Mouse (Mus musculus): ENCODE data around the gene Atp6ap1. TPM values are rescaled to one million over a fixed set of nuclear protein-coding genes. Genes with fewer than 3 reads are reported as not detected.

The Atp6ap1 gene
- total RNA-seq, 1 experiment: 102 TPM

DNA sequence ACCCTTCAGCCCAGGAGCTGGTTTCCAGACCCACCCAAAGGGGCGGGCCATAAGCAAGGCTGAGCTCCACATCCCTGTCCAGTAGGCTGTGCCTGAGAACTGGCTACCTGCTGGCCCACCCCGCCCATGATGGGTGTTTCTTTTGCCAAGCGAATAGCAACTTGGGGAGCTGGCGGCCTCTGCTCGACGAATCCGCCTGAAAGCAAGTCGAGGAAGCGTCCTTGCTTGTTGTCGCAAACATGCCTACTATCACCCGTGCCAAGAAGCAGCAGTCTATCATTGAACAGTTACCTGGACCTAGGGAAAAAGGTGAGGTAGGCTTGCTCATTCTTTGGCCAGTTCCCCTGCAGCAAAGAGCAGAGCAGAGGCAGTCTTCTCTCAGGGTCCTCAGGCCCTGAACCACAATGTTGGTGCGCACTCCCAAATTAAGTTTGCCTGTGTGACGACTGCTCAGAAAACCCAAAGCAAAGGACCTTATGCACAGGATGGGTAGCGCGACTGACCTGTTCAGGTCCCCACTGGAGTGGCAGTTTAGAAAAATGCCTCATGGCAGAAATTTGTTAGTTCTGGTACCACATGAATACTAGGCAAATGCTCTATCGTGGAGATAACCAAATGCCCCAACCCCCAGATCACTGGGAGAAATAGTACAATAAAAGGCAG lies 15.0 kb upstream of the Atp6ap1 start, which contains the start of the genes Taz and Dnase1l1:
Gene Taz, plus strand, starts transcription at position 181 of the 663 bp plus-strand sequence.
Gene Dnase1l1, minus strand, starts transcription at position 606 of the 663 bp plus-strand sequence.
- Histone ChIP-seq H3K27ac (ENCODE audit: insufficient read depth, low read depth, low read length, poor library complexity, severe bottlenecking) (0 out of 2 replicates have a peak within 1 kb of the TSS, but pooled peaks have one; percentile 48), H3K4me1 (ENCODE audit: control insufficient read depth in 2 of 2, insufficient read depth in 2 of 2, low read length in 2 of 2, poor library complexity in 1 of 2) (no peaks in the 10 kb centered on the region), H3K4me3 (ENCODE audit: insufficient read depth in 1 of 2, low read depth in 1 of 2, low read length in 2 of 2, poor library complexity in 1 of 2, severe bottlenecking in 1 of 2) (peak within 1 kb of the TSS; percentile 83 to 93), H3K9me3 (ENCODE audit: control insufficient read depth, insufficient read depth, low read depth, low read length) (no peaks in the 10 kb centered on the region), H3K36me3 (ENCODE audit: control insufficient read depth, insufficient read depth, low read length, poor library complexity, severe bottlenecking) (no peaks in the 10 kb centered on the region), H3K9ac (ENCODE audit: insufficient read depth, low read depth, low read length, poor library complexity, severe bottlenecking) (peak within 1 kb of the TSS; percentile 80)
- TF ChIP-seq ZNF384 (IDR thresholded peaks at IDR 0.05; ENCODE audit: low read depth, low read length) (no peak), ZC3H11A (IDR thresholded peaks at IDR 0.05; ENCODE audit: borderline replicate concordance, low read depth, low read length) (no peak), MAFK (IDR thresholded peaks at IDR 0.05; ENCODE audit: insufficient read depth, low read depth, low read length) (no peak), CHD2 (IDR thresholded peaks at IDR 0.05; ENCODE audit: low read depth, low read length) (no peak)
- in situ Hi-C loops (cut with MboI; ENCODE audit: low sequenced_read_pairs in 2 of 2, unreplicated experiment in 2 of 2): no loop called here
- no peak for DNase-seq (ENCODE audit: low read depth, low spot score)

DNA sequence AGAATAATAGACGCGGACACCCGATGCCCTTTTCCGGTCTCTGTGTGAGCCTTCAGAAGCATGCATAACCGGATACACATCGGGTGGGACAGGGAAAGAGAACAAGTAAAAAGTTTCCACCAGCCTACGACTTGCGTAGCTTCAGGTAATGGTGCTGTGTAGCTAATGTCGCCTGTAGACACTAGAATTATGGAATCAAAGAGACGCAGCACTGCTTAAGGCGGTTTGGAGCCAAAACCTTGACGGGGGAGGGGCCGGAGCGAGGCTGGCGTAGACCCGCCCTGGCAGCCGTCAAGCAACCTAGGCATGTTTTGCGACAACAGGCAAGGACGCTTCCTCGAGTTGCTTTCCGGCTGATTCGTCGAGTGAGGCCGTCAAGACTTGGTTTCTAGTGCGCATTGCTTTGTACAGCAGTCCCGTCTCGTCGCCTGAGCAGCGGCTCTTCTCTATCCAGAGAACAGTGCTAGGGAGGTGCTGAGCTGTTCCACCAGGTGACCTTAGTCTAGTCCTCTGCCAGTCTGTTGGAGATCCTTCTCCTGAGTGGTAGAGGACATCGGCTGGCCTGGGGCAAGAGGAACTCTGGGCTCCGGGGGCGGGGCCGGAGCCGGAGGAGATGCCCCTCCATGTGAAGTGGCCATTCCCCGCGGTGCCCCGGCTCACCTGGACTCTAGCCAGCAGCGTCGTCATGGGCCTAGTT lies 14.4 kb upstream of the Atp6ap1 start:
- TF ChIP-seq CHD2 (IDR thresholded peaks at IDR 0.05; ENCODE audit: low read depth, low read length) (no peak), ZC3H11A (IDR thresholded peaks at IDR 0.05; ENCODE audit: borderline replicate concordance, low read depth, low read length) (no peak), MAFK (IDR thresholded peaks at IDR 0.05; ENCODE audit: insufficient read depth, low read depth, low read length) (no peak), ZNF384 (IDR thresholded peaks at IDR 0.05; ENCODE audit: low read depth, low read length) (no peak), HCFC1 (IDR thresholded peaks at IDR 0.05; ENCODE audit: borderline replicate concordance, insufficient read depth, low read length) (no peak)
- no peak for DNase-seq (ENCODE audit: low read depth, low spot score)
- Histone ChIP-seq H3K4me3 (ENCODE audit: insufficient read depth in 1 of 2, low read depth in 1 of 2, low read length in 2 of 2, poor library complexity in 1 of 2, severe bottlenecking in 1 of 2) (peak overlapping the region; percentile 83 to 93), H3K27ac (ENCODE audit: insufficient read depth, low read depth, low read length, poor library complexity, severe bottlenecking) (no peak overlapping the region), H3K9me3 (ENCODE audit: control insufficient read depth, insufficient read depth, low read depth, low read length) (no peaks in the 10 kb centered on the region), H3K4me1 (ENCODE audit: control insufficient read depth in 2 of 2, insufficient read depth in 2 of 2, low read length in 2 of 2, poor library complexity in 1 of 2) (no peaks in the 10 kb centered on the region), H3K9ac (ENCODE audit: insufficient read depth, low read depth, low read length, poor library complexity, severe bottlenecking) (peak overlapping the region; percentile 80), H3K36me3 (ENCODE audit: control insufficient read depth, insufficient read depth, low read length, poor library complexity, severe bottlenecking) (no peaks in the 10 kb centered on the region)
- in situ Hi-C loops (cut with MboI; ENCODE audit: low sequenced_read_pairs in 2 of 2, unreplicated experiment in 2 of 2): no loop called here

- in situ Hi-C loops (cut with MboI; ENCODE audit: low sequenced_read_pairs in 2 of 2, unreplicated experiment in 2 of 2): no loop called here
- H3K4me1 ChIP-seq (ENCODE audit: control insufficient read depth in 2 of 2, insufficient read depth in 2 of 2, low read length in 2 of 2, poor library complexity in 1 of 2): no peaks in the 10 kb centered on the region
Observed at GRCm38 (mm10) chrX:74283092-74283437, 13.8 kb upstream of the Atp6ap1 start.

GRCm38 (mm10) chrX:74293431-74293830 lies 3.5 kb upstream of the Atp6ap1 start:
- no peak overlapping the region for H3K9ac ChIP-seq (ENCODE audit: insufficient read depth, low read depth, low read length, poor library complexity, severe bottlenecking)
- H3K4me3 ChIP-seq (ENCODE audit: insufficient read depth in 1 of 2, low read depth in 1 of 2, low read length in 2 of 2, poor library complexity in 1 of 2, severe bottlenecking in 1 of 2): no peak overlapping the region
- in situ Hi-C loops (cut with MboI; ENCODE audit: low sequenced_read_pairs in 2 of 2, unreplicated experiment in 2 of 2): no loop called here
- no peaks in the 10 kb centered on the region for H3K4me1 ChIP-seq (ENCODE audit: control insufficient read depth in 2 of 2, insufficient read depth in 2 of 2, low read length in 2 of 2, poor library complexity in 1 of 2)
- TF ChIP-seq MAFK (IDR thresholded peaks at IDR 0.05; ENCODE audit: insufficient read depth, low read depth, low read length) (no peak), ZNF384 (IDR thresholded peaks at IDR 0.05; ENCODE audit: low read depth, low read length) (no peak), CHD2 (IDR thresholded peaks at IDR 0.05; ENCODE audit: low read depth, low read length) (no peak), HCFC1 (IDR thresholded peaks at IDR 0.05; ENCODE audit: borderline replicate concordance, insufficient read depth, low read length) (no peak), ZC3H11A (IDR thresholded peaks at IDR 0.05; ENCODE audit: borderline replicate concordance, low read depth, low read length) (no peak)
- H3K36me3 ChIP-seq (ENCODE audit: control insufficient read depth, insufficient read depth, low read length, poor library complexity, severe bottlenecking): no peaks in the 10 kb centered on the region
- no peak overlapping the region for H3K27ac ChIP-seq (ENCODE audit: insufficient read depth, low read depth, low read length, poor library complexity, severe bottlenecking)
- H3K9me3 ChIP-seq (ENCODE audit: control insufficient read depth, insufficient read depth, low read depth, low read length): no peaks in the 10 kb centered on the region
- DNase-seq (ENCODE audit: low read depth, low spot score): no peak

More at GRCm38 (mm10) chrX:74283092-74283437, 13.8 kb upstream of the Atp6ap1 start:
- peak overlapping the region; percentile 83 to 93 for H3K4me3 ChIP-seq (ENCODE audit: insufficient read depth in 1 of 2, low read depth in 1 of 2, low read length in 2 of 2, poor library complexity in 1 of 2, severe bottlenecking in 1 of 2)
- H3K27ac ChIP-seq (ENCODE audit: insufficient read depth, low read depth, low read length, poor library complexity, severe bottlenecking): no peak overlapping the region
- peaks cover 1% of the 10 kb centered on the region; the same call in 1 of the 2 replicates for H3K36me3 ChIP-seq (ENCODE audit: control insufficient read depth, insufficient read depth, low read length, poor library complexity, severe bottlenecking)
- H3K9me3 ChIP-seq (ENCODE audit: control insufficient read depth, insufficient read depth, low read depth, low read length): no peaks in the 10 kb centered on the region
- TF ChIP-seq ZNF384 (IDR thresholded peaks at IDR 0.05; ENCODE audit: low read depth, low read length) (no peak), HCFC1 (IDR thresholded peaks at IDR 0.05; ENCODE audit: borderline replicate concordance, insufficient read depth, low read length) (no peak), ZC3H11A (IDR thresholded peaks at IDR 0.05; ENCODE audit: borderline replicate concordance, low read depth, low read length) (no peak), CHD2 (IDR thresholded peaks at IDR 0.05; ENCODE audit: low read depth, low read length) (no peak), MAFK (IDR thresholded peaks at IDR 0.05; ENCODE audit: insufficient read depth, low read depth, low read length) (no peak)
- H3K9ac ChIP-seq (ENCODE audit: insufficient read depth, low read depth, low read length, poor library complexity, severe bottlenecking): peak overlapping the region; percentile 80
- no peak for DNase-seq (ENCODE audit: low read depth, low spot score)

Measured in ES-E14 (cell line).